In the genomic region with DNA sequence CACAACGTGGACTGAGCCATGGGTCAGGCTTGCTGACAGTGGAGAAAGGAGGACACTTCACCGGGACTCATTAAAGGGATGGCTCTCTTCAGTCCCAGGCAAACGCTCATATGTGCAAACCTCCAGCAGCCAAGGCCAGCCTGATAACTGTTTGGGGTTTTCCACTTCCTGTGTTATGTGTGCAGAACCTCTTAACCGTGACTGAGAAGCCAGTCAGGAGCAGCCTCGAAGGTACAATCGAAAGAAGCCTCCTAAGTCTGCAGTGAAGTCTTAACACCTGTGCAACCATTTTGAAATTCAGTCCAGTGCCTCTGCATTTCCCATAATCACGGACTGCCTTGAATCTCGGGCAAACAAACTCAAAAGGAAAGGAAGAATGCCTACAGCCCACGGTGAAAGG, we compare ENCODE assay signal across 8 mouse cellular contexts. TPM values are rescaled to one million over a fixed set of nuclear protein-coding genes. Genes with fewer than 3 reads are reported as not detected.
DNase-seq lines count a peak whose midpoint lies in the region; ATAC-seq lines count a peak whose summit lies in the region.

No protein-coding gene starts in this region.

- no peaks in the 10 kb centered on the region for H3K36me3 ChIP-seq in heart, embryonic 16.5 days (ENCODE audit: control insufficient read depth, insufficient read depth)
- no peaks in the 10 kb centered on the region for H3K36me3 ChIP-seq in embryonic facial prominence, embryonic 13.5 days
- H3K36me3 ChIP-seq in midbrain, embryonic 15.5 days (replicated peaks), result no peaks in the 10 kb centered on the region

- WGBS in heart, embryonic 16.5 days, result 34% methylated on average over 9 of the region's 9 CpGs
- WGBS in embryonic facial prominence, embryonic 13.5 days, result 33% methylated on average over 9 of the region's 9 CpGs
- WGBS in midbrain, embryonic 15.5 days, result 41% methylated on average over 9 of the region's 9 CpGs

- H3K27ac ChIP-seq in heart, embryonic 16.5 days (ENCODE audit: low read length), result no peak overlapping the region; the same call in 1 of the 2 replicates
- no peak overlapping the region for H3K27ac ChIP-seq in embryonic facial prominence, embryonic 13.5 days
- no peak overlapping the region for H3K27ac ChIP-seq in midbrain, embryonic 15.5 days

- peak overlapping the region; percentile 98 for H3K4me2 ChIP-seq in heart, embryonic 16.5 days (ENCODE audit: low read depth, low read length)
- H3K4me2 ChIP-seq in embryonic facial prominence, embryonic 13.5 days, result peak overlapping the region; percentile 97
- H3K4me2 ChIP-seq in midbrain, embryonic 15.5 days, result peak overlapping the region; percentile 87

- intact Hi-C loops in heart, postnatal 14 days (cut with DNase I), result loop anchor here (5.0 kb wide), 2 partner anchors 96 to 119 kb away; partner anchors contain the start of gene Nol7

- DNase-seq in heart, postnatal 14 days, result no peak
- no peak for DNase-seq in layer of hippocampus, adult 11-12 months (ENCODE audit: low spot score)
- DNase-seq in layer of hippocampus, postnatal 10 days (ENCODE audit: low spot score in 2 of 2), result no peak
- DNase-seq in adrenal gland, adult 8-10 months, result no peak

- peaks cover 36% of the 10 kb centered on the region for H3K4me1 ChIP-seq in heart, embryonic 16.5 days (ENCODE audit: control insufficient read depth, insufficient read depth, low read length)
- H3K4me1 ChIP-seq in embryonic facial prominence, embryonic 13.5 days, result peaks cover 45% of the 10 kb centered on the region
- peaks cover 38% of the 10 kb centered on the region for H3K4me1 ChIP-seq in midbrain, embryonic 15.5 days

- no peaks in the 10 kb centered on the region for H3K27me3 ChIP-seq in heart, embryonic 16.5 days (ENCODE audit: control insufficient read depth, insufficient read depth, low read length)
- peaks cover 40% of the 10 kb centered on the region for H3K27me3 ChIP-seq in embryonic facial prominence, embryonic 13.5 days
- H3K27me3 ChIP-seq in midbrain, embryonic 15.5 days (replicated peaks), result peaks cover under 1% of the 10 kb centered on the region; the same call in 1 of the 2 replicates

- no peaks in the 10 kb centered on the region for H3K9me3 ChIP-seq in heart, embryonic 16.5 days (replicated peaks; ENCODE audit: control insufficient read depth, low read length)
- H3K9me3 ChIP-seq in embryonic facial prominence, embryonic 13.5 days, result no peaks in the 10 kb centered on the region
- no peaks in the 10 kb centered on the region for H3K9me3 ChIP-seq in midbrain, embryonic 15.5 days

- peak overlapping the region; percentile 68; the same call in 1 of the 2 replicates for H3K4me3 ChIP-seq in heart, embryonic 16.5 days (ENCODE audit: low read length)
- H3K4me3 ChIP-seq in embryonic facial prominence, embryonic 13.5 days, result peak overlapping the region; percentile 6; the same call in 1 of the 2 replicates
- H3K4me3 ChIP-seq in midbrain, embryonic 15.5 days, result peak overlapping the region; percentile 93

- no peak for ATAC-seq in heart, embryonic 16.5 days (replicated peaks; ENCODE audit: extremely low read depth, insufficient read depth, low FRiP score)
- ATAC-seq in CD4-positive, CD25-positive, alpha-beta regulatory T cell, adult 4 months, result peak; percentile 42
- no peak for ATAC-seq in embryonic facial prominence, embryonic 13.5 days (ENCODE audit: insufficient number of reproducible peaks, insufficient read depth, low FRiP score, low TSS enrichment, low read depth)
- ATAC-seq in midbrain, embryonic 15.5 days (replicated peaks), result no peak

- peak overlapping the region; percentile 37; the same call in 1 of the 2 replicates for H3K9ac ChIP-seq in heart, embryonic 16.5 days (ENCODE audit: low read length)
- H3K9ac ChIP-seq in embryonic facial prominence, embryonic 13.5 days, result no peak overlapping the region
- no peak overlapping the region for H3K9ac ChIP-seq in midbrain, embryonic 15.5 days

RNA-seq across cellular contexts. Expression of gene Gfod1, which starts 3.1 kb away (rescaled TPM):
- polyA plus RNA-seq in heart, embryonic 16.5 days (2015; fragmentation: Nextera tagmentation; extraction: Ambion mirVana), result 0.92 and 0.93 TPM in 2 replicates
- 10 to 100 TPM; 31.8 to 32.0 TPM for total RNA-seq in heart, postnatal 14 days (2021)
- polyA plus RNA-seq in CD4-positive, CD25-positive, alpha-beta regulatory T cell, adult 4 months (2017; shearing (Covaris generic)), result 1 to 10 TPM; 1.8 to 4.2 TPM
- polyA plus RNA-seq in embryonic facial prominence, embryonic 13.5 days (2015; fragmentation: Nextera tagmentation; extraction: Ambion mirVana), result 0.74 and 1.0 TPM in 2 replicates
- 2.4 and 2.9 TPM in 2 replicates for polyA plus RNA-seq in midbrain, embryonic 15.5 days (2015; fragmentation: Nextera tagmentation; extraction: Ambion mirVana)
- 10 to 100 TPM; 42.2 to 42.8 TPM for total RNA-seq in layer of hippocampus, postnatal 10 days (2021)
- 10 to 100 TPM in 1 of 4 experiments, 1 to 10 TPM in 3; 8.1 to 10.0 (median 9.0) TPM for total RNA-seq in adrenal gland, adult 8-10 months (2022)

Comparison
In these comparisons a context has a peak if more than half of its experiments do, and no peak if none do; other contexts are left out.
1. H3K4me3 ChIP-seq: peak in every context shown above with its lines; median percentile 93 in midbrain, embryonic 15.5 days; 68 in heart, embryonic 16.5 days; 6 in embryonic facial prominence, embryonic 13.5 days.